Mouse (Mus musculus) CD4-positive helper T cell, adult 2 months (primary cell): Measurements from ENCODE around the gene Mertk.

Experiments used
- DNase-seq: peaks from one replicate; pipeline ENCODE4 v3.0.0-alpha.2; 2012; ENCODE audit warnings: low read depth, missing footprints, low spot score

The Mertk gene

DNA sequence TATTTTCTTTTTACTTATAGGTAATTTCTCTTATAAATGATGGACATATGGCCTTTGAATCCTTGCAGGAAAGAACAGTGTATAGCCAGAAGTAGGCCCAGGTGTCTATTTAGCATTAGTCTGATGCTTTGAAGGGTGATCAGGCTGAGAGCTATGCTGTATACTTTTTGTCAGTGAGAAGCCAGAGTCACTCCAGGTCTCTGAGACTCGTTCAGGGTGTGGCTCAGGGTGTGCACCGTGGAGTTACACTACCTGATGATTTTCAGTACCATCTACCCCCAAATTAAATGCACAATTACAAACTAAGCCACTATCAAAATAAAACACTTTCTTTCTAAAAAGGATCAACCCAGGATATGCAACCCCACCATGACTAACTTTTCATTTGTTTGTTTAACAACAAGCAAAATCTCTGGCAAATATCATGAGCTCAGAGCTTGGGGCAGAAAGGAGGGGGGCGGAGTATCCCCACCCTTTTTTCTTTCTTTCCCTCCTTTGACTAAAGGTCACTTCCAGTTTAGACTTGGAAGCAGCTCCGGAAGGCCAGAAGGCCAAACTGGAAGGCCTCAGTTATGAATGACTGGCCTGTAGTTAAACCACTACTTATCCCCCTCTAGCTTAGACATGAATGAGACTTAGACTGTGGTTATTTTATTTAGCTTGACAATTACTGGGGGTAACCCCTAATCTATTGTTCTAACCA is 69.9 kb downstream of the Mertk start:
- no peak for DNase-seq

- DNase-seq, result no peak
These were observed 71.8 kb downstream of the Mertk start for GRCm38 (mm10) chr2:128770557-128770956.

GRCm38 (mm10) chr2:128771048-128771447 is 72.3 kb downstream of the Mertk start:
- DNase-seq, result no peak

- DNase-seq, result no peak
These were observed 73.1 kb downstream of the Mertk start for GRCm38 (mm10) chr2:128771750-128772338.

- DNase-seq, result no peak
These were observed 83.5 kb downstream of the Mertk start for GRCm38 (mm10) chr2:128782231-128782630.

DNA sequence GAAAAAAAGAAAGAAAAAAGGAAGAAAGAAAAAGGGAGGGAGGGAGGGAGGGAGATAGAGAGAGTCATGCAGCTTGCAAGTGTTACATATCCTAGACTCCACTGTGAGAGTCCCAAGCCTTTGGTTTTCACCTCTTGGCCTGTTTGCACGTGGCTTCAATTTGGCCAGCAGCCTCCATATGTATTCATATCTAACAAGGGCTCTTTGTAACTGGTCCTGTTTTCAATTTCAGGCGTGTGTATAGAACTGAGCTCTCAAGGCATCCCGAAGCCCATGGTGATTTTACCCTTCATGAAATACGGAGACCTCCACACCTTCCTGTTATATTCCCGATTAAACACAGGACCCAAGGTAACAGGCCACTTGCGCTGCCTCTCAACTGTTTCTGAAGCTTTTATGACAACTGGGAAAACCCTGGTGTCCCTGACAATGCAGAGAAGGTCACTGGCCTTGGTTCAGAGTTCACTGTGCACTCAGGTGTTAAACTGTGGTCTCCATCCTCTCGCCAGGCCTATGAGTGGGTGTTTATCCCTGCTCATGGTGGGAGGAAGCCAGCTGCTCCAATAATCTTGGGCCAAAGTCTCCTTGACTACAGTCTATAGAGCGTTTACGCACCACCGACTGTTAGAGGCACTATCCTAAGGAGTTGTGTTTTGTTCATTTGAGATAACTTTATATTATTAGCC is 85.0 kb downstream of the Mertk start:
- no peak for DNase-seq

DNA sequence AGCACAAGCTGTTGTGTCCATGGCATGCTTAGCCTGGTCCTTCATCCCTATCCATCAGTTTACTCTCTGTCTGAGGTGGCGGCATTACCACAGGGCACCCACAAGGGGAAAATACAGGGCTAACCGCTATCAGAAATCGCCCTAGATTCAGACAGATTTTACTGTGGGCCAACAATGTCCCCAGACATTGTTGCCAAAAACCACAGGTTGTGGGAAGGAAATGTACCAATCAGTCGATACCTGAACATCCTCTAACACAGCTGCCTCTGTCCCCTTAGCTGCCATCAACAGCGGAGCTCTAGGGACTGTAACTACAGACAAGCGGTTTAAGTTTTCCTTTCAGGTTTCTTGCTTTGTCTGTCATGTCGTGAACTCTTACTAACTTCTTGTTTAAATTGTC is 86.1 kb downstream of the Mertk start:
- DNase-seq, result no peak

- no peak for DNase-seq
These were observed 87.6 kb downstream of the Mertk start for GRCm38 (mm10) chr2:128786341-128786740.

DNA sequence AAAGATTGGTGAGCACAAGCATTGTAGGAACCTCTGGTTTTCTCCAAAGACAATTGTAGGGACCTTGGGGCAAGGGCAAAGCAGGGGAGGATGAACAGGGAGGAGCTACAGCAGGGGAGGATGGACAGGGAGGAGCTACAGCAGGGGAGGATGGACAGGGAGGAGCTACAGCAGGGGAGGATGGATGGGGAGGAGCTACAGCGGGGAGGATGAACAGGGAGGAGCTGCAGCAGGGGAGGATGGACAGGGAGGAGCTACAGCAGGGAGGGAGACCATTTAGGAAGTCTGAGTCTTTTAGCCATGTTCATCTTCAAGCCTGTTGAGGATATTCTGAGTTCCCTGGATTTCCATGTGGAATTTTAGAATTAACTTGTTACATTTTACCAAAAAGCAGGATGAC is 88.0 kb downstream of the Mertk start:
- no peak for DNase-seq

DNA sequence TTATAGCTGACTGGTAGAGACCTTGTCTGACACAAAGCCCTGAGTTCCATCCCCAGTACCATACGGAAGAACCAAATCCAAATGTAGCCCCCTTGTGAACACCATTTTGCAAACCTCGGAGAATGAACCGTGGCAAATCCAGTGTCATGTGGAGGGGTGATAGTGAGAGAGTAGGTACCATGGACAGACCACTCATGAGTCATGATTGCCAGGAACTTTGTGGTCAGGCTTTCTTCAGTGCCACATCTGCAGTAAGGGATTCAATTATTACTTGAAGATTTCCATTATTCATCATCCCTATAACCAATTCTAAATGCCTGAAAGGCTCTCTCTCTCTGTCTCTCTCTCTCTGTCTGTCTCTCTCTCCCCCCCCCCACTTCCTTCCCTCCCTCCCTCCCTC is 89.0 kb downstream of the Mertk start:
- DNase-seq, result no peak

GRCm38 (mm10) chr2:128790875-128791614 is 92.3 kb downstream of the Mertk start:
- DNase-seq, result no peak

DNA sequence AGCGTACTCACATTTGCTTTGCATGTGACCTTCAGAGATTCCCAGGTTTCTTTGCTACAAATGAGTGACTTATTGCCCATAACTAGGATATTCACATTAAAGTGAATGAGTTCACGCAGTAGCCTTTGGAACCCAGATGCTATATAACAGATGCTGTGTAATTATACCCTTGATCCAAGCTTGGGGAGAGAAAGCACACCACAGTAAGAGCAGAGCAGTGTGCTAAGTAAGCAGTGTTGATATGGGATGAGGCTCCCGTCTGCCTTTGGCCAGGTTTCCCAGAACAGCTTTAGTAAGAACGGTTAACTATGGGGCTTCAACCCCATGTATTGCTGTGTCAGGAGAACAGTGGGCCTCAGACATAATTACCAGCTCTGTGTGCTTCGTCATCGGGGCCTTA is 95.2 kb downstream of the Mertk start:
- no peak for DNase-seq

GRCm38 (mm10) chr2:128796463-128796862 is 97.7 kb downstream of the Mertk start:
- DNase-seq, result no peak

DNA sequence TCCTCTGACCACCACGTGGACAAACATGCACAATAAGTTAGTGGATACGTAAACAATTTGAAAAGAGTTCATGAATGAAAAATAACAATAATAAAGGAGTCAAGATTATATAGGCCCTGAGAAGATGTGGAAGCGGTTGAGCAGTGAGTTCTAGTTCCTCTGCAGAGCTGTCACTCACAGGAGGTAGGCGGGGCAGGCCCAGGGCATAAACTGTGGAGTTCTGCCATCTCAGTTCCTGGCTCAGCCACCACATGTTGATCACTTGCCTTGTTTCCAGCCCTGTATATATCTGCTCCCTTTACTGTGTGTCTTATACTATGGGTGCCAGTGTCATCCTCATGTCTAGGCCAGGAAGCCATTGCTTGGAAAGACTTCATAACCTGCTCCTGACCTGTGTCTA is 104.7 kb downstream of the Mertk start:
- DNase-seq, result no peak

- no peak for DNase-seq
These were observed 106.6 kb downstream of the Mertk start for GRCm38 (mm10) chr2:128805341-128805740.

GRCm38 (mm10) chr2:128806561-128806960 is 107.8 kb downstream of the Mertk start:
- DNase-seq, result no peak

- no peak for DNase-seq
These were observed 114.0 kb downstream of the Mertk start for GRCm38 (mm10) chr2:128812761-128813160.

DNA sequence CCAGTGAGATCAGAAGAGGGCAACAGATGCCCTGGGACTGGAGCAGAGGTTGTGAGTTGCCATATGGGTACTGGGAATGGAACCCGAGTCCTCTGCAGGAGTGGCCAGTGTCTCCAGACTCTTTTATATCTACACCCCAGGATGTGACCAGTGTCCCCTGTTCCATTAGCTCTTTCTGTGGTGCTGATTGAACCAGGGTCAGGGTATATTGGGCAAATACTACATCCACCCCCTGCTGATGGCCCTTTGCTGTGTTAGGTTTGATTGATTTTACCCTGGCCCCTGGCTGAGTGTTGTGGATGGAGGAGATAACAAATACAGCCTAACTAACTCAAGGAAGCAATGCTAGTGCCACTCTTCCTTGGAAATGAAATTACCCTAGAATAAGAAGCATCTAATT is 117.6 kb downstream of the Mertk start:
- no peak for DNase-seq

DNA sequence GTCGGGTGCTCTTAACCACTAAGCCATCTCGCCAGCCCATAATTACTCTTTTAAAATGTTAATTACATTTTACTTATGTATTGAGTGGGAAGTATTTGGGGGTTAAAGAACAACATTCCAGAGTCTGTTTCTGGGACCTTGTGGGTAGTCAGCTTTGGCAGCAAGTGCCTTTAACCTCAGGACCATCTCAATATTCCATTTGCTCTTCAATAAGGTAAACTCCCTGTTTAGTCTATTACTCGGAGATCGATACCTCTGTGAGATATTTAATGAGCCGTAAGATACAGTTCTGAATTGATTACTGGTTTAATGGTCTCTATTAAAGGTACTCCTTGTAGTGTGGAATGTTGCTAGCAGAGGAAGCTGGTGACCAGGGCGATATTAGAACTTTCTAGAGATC is 118.2 kb downstream of the Mertk start:
- DNase-seq, result no peak

DNA sequence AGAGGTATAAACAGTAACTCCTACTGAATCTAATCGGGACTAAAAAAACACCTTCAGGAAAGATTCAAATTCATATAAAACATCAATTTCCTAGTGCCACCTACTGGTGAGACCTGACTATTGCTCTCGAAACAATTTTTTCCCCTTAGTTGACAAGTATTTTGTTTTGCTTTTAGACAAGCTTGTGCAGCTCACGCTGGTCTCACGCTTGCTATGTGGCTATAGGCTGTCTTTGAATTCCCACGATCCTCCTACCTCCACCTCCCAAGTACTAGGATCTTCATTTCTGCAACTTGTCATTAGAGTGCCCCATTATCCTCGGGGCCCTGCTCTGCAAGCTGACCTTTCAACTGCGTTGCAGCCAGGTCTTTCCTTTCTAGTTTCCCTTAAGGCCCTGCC is 118.6 kb downstream of the Mertk start:
- DNase-seq, result no peak

- DNase-seq, result peak; percentile 97
These were observed 119.3 kb downstream of the Mertk start, which contains the start of gene Tmem87b for GRCm38 (mm10) chr2:128817786-128818681. Tmem87b (plus strand) TSS chr2:128818118.
